21 mouse cellular contexts compared by ENCODE assay signal in genomic region chr3:133364138-133364537, GRCm38 (mm10). TPM values are rescaled to one million over a fixed set of nuclear protein-coding genes. Genes with fewer than 3 reads are reported as not detected.
DNase-seq lines count a peak whose midpoint lies in the region; ATAC-seq and TF ChIP-seq lines count a peak whose summit lies in the region.
"Had no signal": no experiment of that assay in that cellular context is flagged by ENCODE, and none has a peak within 500 bp of the region (broad histone marks: within the 10 kb centered on the region; RNA-seq: fewer than 3 reads in every experiment).

No protein-coding gene starts in this region.

- peak; percentile 87 for ATAC-seq in kidney, embryonic 15.5 days (replicated peaks; ENCODE audit: low FRiP score)
- no peak for ATAC-seq in kidney, postnatal 0 days (replicated peaks; ENCODE audit: low FRiP score, low read depth)
- ATAC-seq: forebrain, embryonic 14.5 days; forebrain, embryonic 16.5 days had no signal

- no peak overlapping the region for H3K27ac ChIP-seq in kidney, embryonic 15.5 days
- H3K27ac ChIP-seq in kidney, postnatal 0 days: no peak overlapping the region
- H3K27ac ChIP-seq: embryonic facial prominence, embryonic 15.5 days; forebrain, embryonic 10.5 days; forebrain, embryonic 12.5 days had no signal

- 56% methylated on average over 3 of the region's 3 CpGs for WGBS in kidney, embryonic 15.5 days
- WGBS in kidney, postnatal 0 days: 51% methylated on average over 3 of the region's 3 CpGs

- H3K27me3 ChIP-seq in kidney, embryonic 15.5 days: no peaks in the 10 kb centered on the region
- no peaks in the 10 kb centered on the region for H3K27me3 ChIP-seq in kidney, postnatal 0 days (ENCODE audit: insufficient read depth, low read length)
- H3K27me3 ChIP-seq: embryonic facial prominence, embryonic 13.5 days; embryonic facial prominence, embryonic 15.5 days; forebrain, embryonic 12.5 days had no signal

- H3K36me3 ChIP-seq in kidney, embryonic 15.5 days: no peaks in the 10 kb centered on the region
- no peaks in the 10 kb centered on the region for H3K36me3 ChIP-seq in kidney, postnatal 0 days (ENCODE audit: insufficient read depth, low read length)
- H3K36me3 ChIP-seq: embryonic facial prominence, embryonic 13.5 days; embryonic facial prominence, embryonic 15.5 days; forebrain, embryonic 12.5 days had no signal

- H3K9me3 ChIP-seq in kidney, embryonic 15.5 days (replicated peaks): no peaks in the 10 kb centered on the region
- no peaks in the 10 kb centered on the region for H3K9me3 ChIP-seq in kidney, postnatal 0 days (replicated peaks; ENCODE audit: low read length)
- H3K9me3 ChIP-seq: embryonic facial prominence, embryonic 13.5 days; embryonic facial prominence, embryonic 15.5 days; forebrain, embryonic 10.5 days; forebrain, embryonic 12.5 days had no signal

- H3K4me3 ChIP-seq in kidney, embryonic 15.5 days (replicated peaks): no peak overlapping the region
- H3K4me3 ChIP-seq in kidney, postnatal 0 days (replicated peaks; ENCODE audit: low read depth, low read length): no peak overlapping the region
- H3K4me3 ChIP-seq: embryonic facial prominence, embryonic 13.5 days; embryonic facial prominence, embryonic 15.5 days; erythroblast, embryonic 14.5 days; forebrain, embryonic 10.5 days; forebrain, embryonic 12.5 days had no signal

- H3K9ac ChIP-seq in kidney, embryonic 15.5 days: no peak overlapping the region
- H3K9ac ChIP-seq in kidney, postnatal 0 days (ENCODE audit: low read depth, low read length): no peak overlapping the region
- H3K9ac ChIP-seq: embryonic facial prominence, embryonic 13.5 days; embryonic facial prominence, embryonic 15.5 days; forebrain, embryonic 12.5 days had no signal

- H3K4me2 ChIP-seq in kidney, embryonic 15.5 days: no peak overlapping the region
- no peak overlapping the region for H3K4me2 ChIP-seq in kidney, postnatal 0 days (ENCODE audit: low read length)
- H3K4me2 ChIP-seq: embryonic facial prominence, embryonic 13.5 days; embryonic facial prominence, embryonic 15.5 days; forebrain, embryonic 12.5 days had no signal

- 0 out of 2 replicates have a peak, but pooled peaks cover 2% of the 10 kb centered on the region for H3K4me1 ChIP-seq in kidney, embryonic 15.5 days
- H3K4me1 ChIP-seq in kidney, postnatal 0 days (replicated peaks; ENCODE audit: insufficient read depth, low read length): no peaks in the 10 kb centered on the region
- H3K4me1 ChIP-seq: forebrain, embryonic 10.5 days; forebrain, embryonic 12.5 days had no signal

- no peak for DNase-seq in kidney, adult 18-20 months
- peak; percentile 51 for DNase-seq in kidney, postnatal 0 days (ENCODE audit: low spot score)
- no peak for DNase-seq in kidney, postnatal 36 days
- DNase-seq: adrenal gland, adult 2 months; adrenal gland, postnatal 10 days; adrenal gland, postnatal 25 days; cerebellum, adult 11 months; cerebellum, adult 18-20 months; cerebellum, adult 8-10 months; cerebellum, adult 9-11 months; cerebellum, postnatal 14 days; cerebellum, postnatal 36 days; embryo, embryonic 11 days had no signal

- no peak for TF ChIP-seq CTCF in kidney, postnatal 0 days (IDR thresholded peaks at IDR 0.05; ENCODE audit: low read depth)

RNA-seq across cellular contexts. Expression of gene Ppa2, which starts 54.2 kb away (rescaled TPM):
- 99.8 and 106 TPM in 2 replicates for polyA plus RNA-seq in kidney, embryonic 15.5 days (2015; fragmentation: Nextera tagmentation; extraction: Ambion mirVana)
- 141 and 144 TPM in 2 replicates for polyA plus RNA-seq in kidney, postnatal 0 days (2015; fragmentation: Nextera tagmentation; extraction: Ambion mirVana)
